Mouse (Mus musculus): ENCODE measurements at regions not wholly inside any gene's neighbourhood (a gene's known extent, or its start where the extent isn't known, plus 50 kb on each side); places are given as distances from the start of the nearest gene placed in this dataset.

DNA sequence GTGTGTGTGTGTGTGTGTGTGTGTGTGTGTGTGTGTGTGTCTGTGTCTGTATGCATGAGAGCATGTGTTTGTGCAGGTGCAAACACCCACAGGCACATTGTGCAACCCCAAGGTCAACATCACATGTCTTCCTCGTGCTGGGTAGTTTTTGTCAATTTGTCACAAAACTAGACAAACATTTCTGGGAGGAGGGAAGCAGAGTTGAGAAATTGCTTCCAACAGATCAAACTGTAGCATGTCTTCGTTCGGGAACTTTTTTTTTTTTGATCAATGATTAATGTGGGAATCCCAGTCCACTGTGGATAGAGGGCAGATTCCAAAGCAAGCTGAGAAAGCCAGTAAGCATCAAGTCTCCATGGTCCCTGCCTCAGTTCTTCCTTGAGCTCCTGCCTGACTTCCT is 67.9 kb upstream of the Mpp6 start:
- TF ChIP-seq CTCF (IDR thresholded peaks at IDR 0.05) (no peak), EP300 (IDR thresholded peaks at IDR 0.05) (no peak)
